Mouse (Mus musculus) limb, embryonic 14.5 days (tissue): ENCODE results near the gene Gm28043. TPM values are rescaled to one million over a fixed set of nuclear protein-coding genes. Genes with fewer than 3 reads are reported as not detected.
"Not testable (repeated sequence)": the region's sequence is repeated elsewhere in the genome, so short reads cannot be mapped to it uniquely, and the experiment has no call there.

Experiments used
- ATAC-seq: fragments of 200-750 bp; cut with Nextera tagmentation; 2 replicates; pipeline ENCODE4 v1.8.0; 2017; ENCODE audit warnings: low read depth, moderate number of reproducible peaks, moderate TSS enrichment; ENCODE audit not compliant: low FRiP score
- DNase-seq: peaks from one replicate; pipeline ENCODE4 v3.0.0-alpha.2; 2015; ENCODE audit warnings: low spot score
- H3K27ac ChIP-seq: fragments of 300-500 bp; sonication (generic); replicated peaks from 2 replicates; pipeline ENCODE4 v1.5.1; 2014; ENCODE audit warnings: low read depth, mild to moderate bottlenecking, low read length, moderate library complexity, mixed read lengths
- H3K27me3 ChIP-seq: fragments of 300-500 bp; sonication (generic); 2 replicates; pipeline ENCODE4 v1.6.1; 2014; ENCODE audit warnings: low read length, mixed read lengths; ENCODE audit not compliant: control insufficient read depth, insufficient read depth
- H3K36me3 ChIP-seq: fragments of 300-500 bp; sonication (generic); 2 replicates; pipeline ENCODE4 v1.6.1; 2014; ENCODE audit warnings: mild to moderate bottlenecking, low read length, moderate library complexity, mixed read lengths; ENCODE audit not compliant: control insufficient read depth, insufficient read depth
- H3K4me1 ChIP-seq: fragments of 300-500 bp; sonication (generic); 2 replicates; pipeline ENCODE4 v1.6.1; 2014; ENCODE audit warnings: antibody characterized with exemption, low read length, mixed read lengths; ENCODE audit not compliant: control insufficient read depth, insufficient read depth
- H3K4me2 ChIP-seq: fragments of 300-500 bp; sonication (generic); replicated peaks from 2 replicates; pipeline ENCODE4 v1.6.1; 2014; ENCODE audit warnings: low read depth, mild to moderate bottlenecking, low read length, moderate library complexity; ENCODE audit not compliant: severe bottlenecking
- H3K4me3 ChIP-seq: fragments of 300-500 bp; sonication (generic); replicated peaks from 2 replicates; pipeline ENCODE4 v1.5.1; 2014; ENCODE audit warnings: low read length
- H3K9ac ChIP-seq: fragments of 300-500 bp; sonication (generic); 2 replicates; pipeline ENCODE4 v1.6.1; 2014; ENCODE audit warnings: mild to moderate bottlenecking, low read depth, low read length, moderate library complexity; ENCODE audit not compliant: severe bottlenecking
- H3K9me3 ChIP-seq: fragments of 300-500 bp; sonication (generic); 2 replicates; pipeline ENCODE4 v1.6.1; 2016; ENCODE audit warnings: low read length; ENCODE audit not compliant: control insufficient read depth
- POLR2A ChIP-seq: fragments of 200-500 bp; IDR thresholded peaks from 2 replicates; pipeline ENCODE4 v1.8.0; 2012; ENCODE audit warnings: inconsistent platforms, mild to moderate bottlenecking, moderate library complexity, borderline replicate concordance; ENCODE audit not compliant: insufficient read depth, insufficient read length; ENCODE audit errors: extremely low read depth
- WGBS: fragments of 180-500 bp; shearing (Covaris S2); extraction: QIAGEN DNeasy Blood & Tissue Kit; methylation state at CpG from one replicate; pipeline ENCODE4 v1.1.7; 2014; 5-methylcytosine and 5-hydroxymethylcytosine counted together
- polyA plus RNA-seq, 2 experiments: library from polyadenylated mRNA; depleted of rRNA in 1 of 2; stranded (reverse) in 1 of 2; unstranded in 1 of 2; fragments of >200 nt; fragmentation: Nextera tagmentation in 1 of 2; extraction: Ambion mirVana in 1 of 2; gene quantifications; 2 replicates each; pipeline versions ENCODE4 v1.2.1 to v1.2.3; 2012 to 2014

Gene Gm28043
- polyA plus RNA-seq, 2 experiments = 2.8 to 3.5 TPM

GRCm38 (mm10) chr17:29712565-29712964, 97.9 kb downstream of the Gm28043 start:
- H3K4me1 ChIP-seq = peaks cover 41% of the 10 kb centered on the region
- H3K4me2 ChIP-seq = no peak overlapping the region
- ATAC-seq (no peak), DNase-seq (no peak)
- H3K9ac ChIP-seq = no peak overlapping the region
- H3K27me3 ChIP-seq = no peaks in the 10 kb centered on the region
- no peak overlapping the region for H3K4me3 ChIP-seq
- no peak overlapping the region for H3K27ac ChIP-seq
- no peaks in the 10 kb centered on the region for H3K9me3 ChIP-seq
- TF ChIP-seq POLR2A = no peak
- 23% methylated on average over 7 of the region's 7 CpGs for WGBS
- no peaks in the 10 kb centered on the region for H3K36me3 ChIP-seq

DNA sequence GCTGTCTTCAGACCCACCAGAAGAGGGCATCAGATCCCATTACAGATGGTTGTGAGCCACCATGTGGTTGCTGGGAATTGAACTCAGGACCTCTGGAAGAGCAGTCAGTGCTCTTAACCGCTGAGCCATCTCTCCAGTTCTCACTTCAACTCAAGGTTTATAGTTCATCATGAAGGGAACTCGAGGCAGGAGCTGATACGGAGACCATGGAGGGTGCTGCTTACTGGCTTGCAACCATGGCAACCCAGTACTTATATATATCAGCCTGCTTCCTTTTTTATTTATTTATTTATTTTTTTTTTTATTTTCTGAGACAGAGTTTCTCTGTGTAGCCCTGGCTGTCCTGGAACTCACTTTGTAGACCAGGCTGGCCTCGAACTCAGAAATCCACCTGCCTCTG, 99.1 kb downstream of the Gm28043 start:
- H3K27me3 ChIP-seq, H3K9ac ChIP-seq, H3K27ac ChIP-seq, H3K36me3 ChIP-seq, H3K9me3 ChIP-seq, DNase-seq, ATAC-seq, H3K4me3 ChIP-seq, H3K4me2 ChIP-seq: not testable (repeated sequence)
- H3K4me1 ChIP-seq = peaks cover 41% of the 10 kb centered on the region
- WGBS = 94% methylated on average over 4 of the region's 4 CpGs

DNA sequence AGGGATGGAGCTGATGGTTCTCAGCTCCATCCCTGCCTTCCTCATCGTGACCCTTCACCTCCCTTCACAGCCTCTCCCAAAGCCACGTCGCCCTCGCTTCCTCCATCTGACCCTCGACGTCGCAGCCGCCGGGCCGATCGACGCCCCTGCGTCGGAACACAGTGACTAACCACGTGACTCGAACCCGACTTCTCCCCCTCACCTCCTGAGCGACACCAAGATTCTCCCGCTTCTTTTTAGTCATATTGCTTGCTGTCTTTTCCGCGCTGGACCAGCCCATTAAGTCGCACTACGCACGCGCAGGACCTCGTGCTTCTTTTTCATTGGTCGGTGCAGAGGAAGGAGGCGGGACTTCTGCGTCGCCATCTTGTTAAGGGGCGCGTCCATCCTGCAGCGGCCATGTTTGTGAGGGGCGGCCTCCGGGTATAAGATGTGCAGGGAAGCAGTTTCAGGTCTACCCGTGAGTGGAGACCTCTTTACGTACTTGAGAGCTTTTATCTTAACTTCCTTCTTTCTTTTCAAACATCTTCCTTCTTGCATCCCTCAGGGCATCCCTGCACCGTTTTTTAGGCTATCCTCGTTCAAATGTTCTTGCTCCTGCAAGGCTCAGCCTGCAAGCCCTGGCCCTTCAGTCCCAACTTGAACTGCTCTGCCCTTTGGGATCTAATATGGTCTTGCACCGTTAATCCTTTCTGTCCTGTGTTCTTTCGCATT, 102.2 kb downstream of the Gm28043 start, which contains the start of gene Ccdc167:
Gene Ccdc167, minus strand, starts transcription at position 313 of the 714 bp plus-strand sequence.
- 5% methylated on average over 41 of the region's 41 CpGs for WGBS
- H3K27ac ChIP-seq = peak within 1 kb of the TSS; percentile 39; the same call in 1 of the 2 replicates

GRCm38 (mm10) chr17:29718660-29719059, 104.0 kb downstream of the Gm28043 start:
- H3K27ac ChIP-seq = no peak overlapping the region
- ATAC-seq = no peak
- no peak overlapping the region for H3K4me3 ChIP-seq
- peaks cover 8% of the 10 kb centered on the region for H3K4me1 ChIP-seq
- no peak overlapping the region for H3K4me2 ChIP-seq
- H3K9me3 ChIP-seq = no peaks in the 10 kb centered on the region
- TF ChIP-seq POLR2A = no peak
- no peak for DNase-seq
- H3K27me3 ChIP-seq = no peaks in the 10 kb centered on the region
- no peaks in the 10 kb centered on the region for H3K36me3 ChIP-seq
- H3K9ac ChIP-seq = no peak overlapping the region
- WGBS = 90% methylated on average over 8 of the region's 8 CpGs

More for the DNA sequence above, 102.2 kb downstream of the Gm28043 start, which contains the start of gene Ccdc167:
- Histone ChIP-seq H3K27me3 (no peaks in the 10 kb centered on the region), H3K9ac (peak within 1 kb of the TSS; percentile 60), H3K4me2 (peak within 1 kb of the TSS; percentile 90), H3K4me3 (peak within 1 kb of the TSS; percentile 54), H3K9me3 (no peaks in the 10 kb centered on the region), H3K4me1 (peaks cover 14% of the 10 kb centered on the region), H3K36me3 (no peaks in the 10 kb centered on the region)
- 0 out of 2 replicates have a peak, but pooled peaks have one; percentile 17 for TF ChIP-seq POLR2A
- DNase-seq (peak; percentile 97), ATAC-seq (peak; percentile 96)

DNA sequence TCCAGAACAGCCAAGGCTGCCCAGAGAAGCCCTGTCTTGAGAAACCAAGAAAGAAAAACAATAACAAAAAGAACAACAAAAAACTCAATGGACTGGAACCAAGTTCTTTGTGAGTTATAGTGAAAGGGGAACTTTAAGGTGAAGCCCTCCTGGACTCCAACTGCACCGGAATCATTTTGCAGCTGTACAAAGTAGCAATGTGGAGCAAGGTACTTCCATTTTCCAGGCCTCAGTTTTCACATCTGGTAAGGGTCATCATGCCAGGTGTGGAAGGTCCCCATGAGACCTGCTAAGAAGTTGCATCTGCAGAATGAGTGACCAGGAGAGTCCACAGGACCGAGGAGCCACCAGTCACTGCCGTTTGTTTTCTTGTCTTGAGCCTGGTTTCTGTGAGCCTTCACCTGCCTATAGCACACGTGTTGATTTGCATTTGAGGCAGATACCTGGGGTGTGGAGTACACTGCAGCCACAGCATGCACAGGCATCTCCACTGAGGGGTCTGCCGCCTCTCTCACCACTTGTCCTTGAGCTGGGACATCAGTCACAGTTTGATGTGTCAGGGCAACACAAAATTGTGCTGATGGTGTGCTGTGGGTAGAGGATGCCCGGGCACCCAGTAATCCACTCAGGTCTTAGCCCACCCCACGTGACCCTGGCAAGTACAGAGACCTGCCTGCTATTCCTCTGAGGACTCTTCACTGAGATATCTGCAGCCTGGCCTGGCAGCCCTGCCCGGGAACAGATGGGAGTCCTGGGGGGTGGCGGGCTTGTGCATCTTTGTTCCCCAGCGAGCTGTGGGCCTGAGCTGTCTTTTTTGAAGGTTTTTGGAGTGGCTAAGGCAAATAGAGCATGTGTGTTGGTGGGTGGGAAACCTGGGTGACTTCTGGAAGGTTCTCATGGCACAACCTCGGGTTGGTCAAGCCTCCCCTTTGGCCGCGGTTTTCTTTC, 105.2 kb downstream of the Gm28043 start:
- 73% methylated on average over 13 of the region's 13 CpGs for WGBS
- no peak overlapping the region for H3K27ac ChIP-seq
- no peak for TF ChIP-seq POLR2A
- H3K9me3 ChIP-seq = no peaks in the 10 kb centered on the region
- H3K36me3 ChIP-seq = no peaks in the 10 kb centered on the region
- H3K4me2 ChIP-seq = no peak overlapping the region
- no peaks in the 10 kb centered on the region for H3K27me3 ChIP-seq
- no peak overlapping the region for H3K4me3 ChIP-seq
- DNase-seq (no peak), ATAC-seq (no peak)
- H3K9ac ChIP-seq = no peak overlapping the region
- H3K4me1 ChIP-seq = peaks cover 8% of the 10 kb centered on the region
